In genomic region chr15:93932971-93933496, GRCm38 (mm10) we compare ENCODE assay signal across 12 mouse cellular contexts.
DNase-seq lines count a peak whose midpoint lies in the region; ATAC-seq lines count a peak whose summit lies in the region.
"Had no signal": no experiment of that assay in that cellular context is flagged by ENCODE, and none has a peak within 500 bp of the region (broad histone marks: within the 10 kb centered on the region; RNA-seq: fewer than 3 reads in every experiment).

No protein-coding gene starts in this region.

- H3K36me3 ChIP-seq in hindbrain, embryonic 15.5 days = no peaks in the 10 kb centered on the region
- H3K36me3 ChIP-seq in hindbrain, embryonic 10.5 days = no peaks in the 10 kb centered on the region
- H3K36me3 ChIP-seq in midbrain, embryonic 16.5 days (ENCODE audit: control insufficient read depth, insufficient read depth, low read length) = no peaks in the 10 kb centered on the region
- H3K36me3 ChIP-seq in midbrain, embryonic 15.5 days (replicated peaks) = no peaks in the 10 kb centered on the region
- no peaks in the 10 kb centered on the region for H3K36me3 ChIP-seq in intestine, embryonic 16.5 days (ENCODE audit: control insufficient read depth, insufficient read depth, low read length)
- no peaks in the 10 kb centered on the region for H3K36me3 ChIP-seq in stomach, embryonic 16.5 days (ENCODE audit: control insufficient read depth, insufficient read depth, low read length)
- H3K36me3 ChIP-seq: midbrain, embryonic 12.5 days had no signal

- 39% methylated on average over 5 of the region's 5 CpGs for WGBS in hindbrain, embryonic 15.5 days
- WGBS in hindbrain, embryonic 10.5 days = 37% methylated on average over 5 of the region's 5 CpGs
- WGBS in midbrain, embryonic 16.5 days = 46% methylated on average over 5 of the region's 5 CpGs
- WGBS in midbrain, embryonic 15.5 days = 38% methylated on average over 5 of the region's 5 CpGs
- WGBS in intestine, embryonic 16.5 days = 37% methylated on average over 5 of the region's 5 CpGs
- 33% methylated on average over 5 of the region's 5 CpGs for WGBS in stomach, embryonic 16.5 days

- H3K4me2 ChIP-seq in hindbrain, embryonic 15.5 days = 0 out of 2 replicates have a peak overlapping the region, but pooled peaks have one; percentile 13
- H3K4me2 ChIP-seq in midbrain, embryonic 16.5 days (ENCODE audit: low read length) = no peak overlapping the region
- no peak overlapping the region for H3K4me2 ChIP-seq in midbrain, embryonic 15.5 days
- H3K4me2 ChIP-seq in intestine, embryonic 16.5 days (ENCODE audit: low read depth, low read length) = no peak overlapping the region
- no peak overlapping the region for H3K4me2 ChIP-seq in stomach, embryonic 16.5 days (ENCODE audit: low read depth, low read length)
- H3K4me2 ChIP-seq: midbrain, embryonic 12.5 days had no signal

- 0 out of 2 replicates have a peak, but pooled peaks cover 3% of the 10 kb centered on the region for H3K4me1 ChIP-seq in hindbrain, embryonic 15.5 days (replicated peaks)
- peaks cover 6% of the 10 kb centered on the region; the same call in 1 of the 2 replicates for H3K4me1 ChIP-seq in hindbrain, embryonic 10.5 days (replicated peaks)
- H3K4me1 ChIP-seq in midbrain, embryonic 16.5 days (ENCODE audit: control insufficient read depth, insufficient read depth, low read length) = 0 out of 2 replicates have a peak, but pooled peaks cover 8% of the 10 kb centered on the region
- peaks cover 5% of the 10 kb centered on the region; the same call in 1 of the 2 replicates for H3K4me1 ChIP-seq in midbrain, embryonic 15.5 days
- H3K4me1 ChIP-seq in intestine, embryonic 16.5 days (ENCODE audit: control insufficient read depth, insufficient read depth, low read length) = no peaks in the 10 kb centered on the region
- H3K4me1 ChIP-seq in stomach, embryonic 16.5 days (ENCODE audit: control insufficient read depth, insufficient read depth, low read length) = peaks cover 3% of the 10 kb centered on the region; the same call in 1 of the 2 replicates

- H3K4me3 ChIP-seq in hindbrain, embryonic 15.5 days = no peak overlapping the region
- no peak overlapping the region for H3K4me3 ChIP-seq in hindbrain, embryonic 10.5 days
- no peak overlapping the region for H3K4me3 ChIP-seq in midbrain, embryonic 16.5 days (ENCODE audit: low read depth, low read length)
- no peak overlapping the region for H3K4me3 ChIP-seq in midbrain, embryonic 15.5 days
- H3K4me3 ChIP-seq in intestine, embryonic 16.5 days (ENCODE audit: low read length) = no peak overlapping the region
- H3K4me3 ChIP-seq in stomach, embryonic 16.5 days (replicated peaks; ENCODE audit: low read length) = no peak overlapping the region
- H3K4me3 ChIP-seq: midbrain, embryonic 12.5 days had no signal

- no peak overlapping the region for H3K9ac ChIP-seq in hindbrain, embryonic 15.5 days
- no peak overlapping the region for H3K9ac ChIP-seq in midbrain, embryonic 16.5 days (ENCODE audit: low read depth, low read length)
- no peak overlapping the region; the same call in 1 of the 2 replicates for H3K9ac ChIP-seq in midbrain, embryonic 15.5 days
- 0 out of 2 replicates have a peak overlapping the region, but pooled peaks have one; percentile 13 for H3K9ac ChIP-seq in intestine, embryonic 16.5 days (ENCODE audit: low read depth, low read length)
- no peak overlapping the region for H3K9ac ChIP-seq in stomach, embryonic 16.5 days (ENCODE audit: low read length)
- H3K9ac ChIP-seq: midbrain, embryonic 12.5 days had no signal

- DNase-seq in hindbrain, embryonic 10.5 days (ENCODE audit: low spot score) = no peak
- no peak for DNase-seq in right cerebral cortex, postnatal 36 days (ENCODE audit: low spot score in 2 of 2)
- no peak for DNase-seq in urinary bladder, adult 2 months (ENCODE audit: low spot score)
- DNase-seq: adrenal gland, adult 8-10 months; cerebellum, adult 11-12 months; left cerebral cortex, postnatal 4 days had no signal

- H3K27ac ChIP-seq in hindbrain, embryonic 15.5 days (replicated peaks) = peak overlapping the region; percentile 55
- no peak overlapping the region for H3K27ac ChIP-seq in hindbrain, embryonic 10.5 days
- H3K27ac ChIP-seq in midbrain, embryonic 16.5 days (ENCODE audit: low read length) = peak overlapping the region; percentile 60
- H3K27ac ChIP-seq in midbrain, embryonic 15.5 days = no peak overlapping the region; the same call in 1 of the 2 replicates
- peak overlapping the region; percentile 73 for H3K27ac ChIP-seq in intestine, embryonic 16.5 days (ENCODE audit: low read length)
- peak overlapping the region; percentile 12 for H3K27ac ChIP-seq in stomach, embryonic 16.5 days (ENCODE audit: low read length)
- H3K27ac ChIP-seq: midbrain, embryonic 12.5 days had no signal

- no peak for ATAC-seq in hindbrain, embryonic 15.5 days (ENCODE audit: low FRiP score, low read depth)
- no peak for ATAC-seq in midbrain, embryonic 16.5 days
- ATAC-seq in midbrain, embryonic 15.5 days (replicated peaks) = no peak
- 0 out of 2 replicates have a peak, but pooled peaks have one; percentile 50 for ATAC-seq in intestine, embryonic 16.5 days
- ATAC-seq in stomach, embryonic 16.5 days (ENCODE audit: insufficient read depth, low FRiP score) = no peak

- no peaks in the 10 kb centered on the region for H3K9me3 ChIP-seq in hindbrain, embryonic 15.5 days
- no peaks in the 10 kb centered on the region for H3K9me3 ChIP-seq in hindbrain, embryonic 10.5 days
- H3K9me3 ChIP-seq in midbrain, embryonic 16.5 days (replicated peaks; ENCODE audit: control insufficient read depth, low read length, poor library complexity, severe bottlenecking) = no peaks in the 10 kb centered on the region
- H3K9me3 ChIP-seq in midbrain, embryonic 15.5 days = no peaks in the 10 kb centered on the region
- no peaks in the 10 kb centered on the region for H3K9me3 ChIP-seq in intestine, embryonic 16.5 days (ENCODE audit: control insufficient read depth, low read length)
- H3K9me3 ChIP-seq in stomach, embryonic 16.5 days (replicated peaks; ENCODE audit: control insufficient read depth, low read length) = no peaks in the 10 kb centered on the region
- H3K9me3 ChIP-seq: midbrain, embryonic 12.5 days had no signal

- no peaks in the 10 kb centered on the region for H3K27me3 ChIP-seq in hindbrain, embryonic 15.5 days
- H3K27me3 ChIP-seq in hindbrain, embryonic 10.5 days (ENCODE audit: insufficient read depth, poor library complexity, severe bottlenecking) = no peaks in the 10 kb centered on the region
- no peaks in the 10 kb centered on the region for H3K27me3 ChIP-seq in midbrain, embryonic 16.5 days (ENCODE audit: control insufficient read depth, insufficient read depth, low read depth, low read length)
- no peaks in the 10 kb centered on the region for H3K27me3 ChIP-seq in midbrain, embryonic 15.5 days (replicated peaks)
- no peaks in the 10 kb centered on the region for H3K27me3 ChIP-seq in intestine, embryonic 16.5 days (replicated peaks; ENCODE audit: control insufficient read depth, insufficient read depth, low read length)
- H3K27me3 ChIP-seq in stomach, embryonic 16.5 days (ENCODE audit: control insufficient read depth, insufficient read depth, low read length) = no peaks in the 10 kb centered on the region
- H3K27me3 ChIP-seq: midbrain, embryonic 12.5 days had no signal

Comparison
In these comparisons a context has a peak if more than half of its experiments do, and no peak if none do; other contexts are left out.
1. H3K27ac ChIP-seq: peak in hindbrain, embryonic 15.5 days (single experiment), midbrain, embryonic 16.5 days (single experiment), intestine, embryonic 16.5 days (single experiment) and stomach, embryonic 16.5 days (single experiment); none in hindbrain, embryonic 10.5 days (single experiment) and midbrain, embryonic 15.5 days (single experiment).